In the genomic region with DNA sequence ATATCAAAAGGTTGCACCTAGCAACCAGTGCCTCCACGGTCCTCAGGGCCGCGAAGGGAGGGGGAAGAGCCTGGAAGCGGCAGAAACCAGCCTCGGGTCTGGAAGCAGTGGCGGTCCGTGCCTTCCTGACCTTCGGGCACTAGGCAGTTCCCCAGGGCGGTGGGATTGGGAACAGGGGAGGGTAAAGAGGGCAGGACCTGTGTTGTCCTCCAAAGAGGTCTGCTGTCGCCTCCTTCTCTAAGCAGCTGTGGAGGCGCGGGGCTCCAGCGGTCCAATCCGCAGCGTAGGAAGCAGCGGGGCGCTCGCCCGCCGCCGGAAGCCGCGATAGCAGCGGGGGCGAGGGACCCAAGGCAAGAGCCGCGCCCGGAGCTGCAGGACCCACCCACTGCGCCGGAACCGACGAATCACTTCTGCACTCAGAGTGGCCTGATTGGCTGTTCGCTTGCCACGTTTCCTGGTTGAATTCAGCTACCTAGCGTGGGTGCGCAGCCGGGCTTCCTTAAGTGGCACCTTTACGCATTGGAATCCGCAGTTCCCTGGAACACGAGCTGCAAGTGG, we compare ENCODE assay signal across 7 mouse cellular contexts. TPM values are rescaled to one million over a fixed set of nuclear protein-coding genes. Genes with fewer than 3 reads are reported as not detected.
DNase-seq lines count a peak whose midpoint lies in the region; ATAC-seq and TF ChIP-seq lines count a peak whose summit lies in the region.

A gene (minus strand): TSS at position 384 of the 558 bp plus-strand sequence.

- no peaks in the 10 kb centered on the region for H3K9me3 ChIP-seq in embryonic facial prominence, embryonic 10.5 days
- no peaks in the 10 kb centered on the region for H3K9me3 ChIP-seq in intestine, postnatal 0 days (ENCODE audit: control insufficient read depth)
- H3K9me3 ChIP-seq in midbrain, embryonic 12.5 days: no peaks in the 10 kb centered on the region

- TF ChIP-seq CTCF in intestine, postnatal 0 days (IDR thresholded peaks at IDR 0.05; ENCODE audit: low read depth): no peak
- TF ChIP-seq CTCF in small intestine, adult 2 months (IDR thresholded peaks at IDR 0.05; ENCODE audit: extremely low read depth, insufficient read length, insufficient replicate concordance, low read depth, low read length): no peak

- peak within 1 kb of the TSS; percentile 31 for H3K9ac ChIP-seq in intestine, postnatal 0 days (ENCODE audit: low read depth, low read length)
- peak within 1 kb of the TSS; percentile 60 for H3K9ac ChIP-seq in midbrain, embryonic 12.5 days (replicated peaks)

- peak within 1 kb of the TSS; percentile 72 for H3K4me3 ChIP-seq in embryonic facial prominence, embryonic 10.5 days
- H3K4me3 ChIP-seq in intestine, postnatal 0 days (ENCODE audit: low read depth, low read length): peak within 1 kb of the TSS; percentile 55
- peak within 1 kb of the TSS; percentile 58 for H3K4me3 ChIP-seq in midbrain, embryonic 12.5 days
- peak within 1 kb of the TSS; percentile 87 for H3K4me3 ChIP-seq in small intestine, adult 2 months (ENCODE audit: low read depth, low read length)

- TF ChIP-seq POLR2A in small intestine, adult 2 months (IDR thresholded peaks at IDR 0.05; ENCODE audit: low read depth, low read length): peak; percentile 26; the same call in 1 of the 2 replicates

- H3K4me2 ChIP-seq in intestine, postnatal 0 days (replicated peaks; ENCODE audit: low read depth): peak within 1 kb of the TSS; percentile 72
- H3K4me2 ChIP-seq in midbrain, embryonic 12.5 days (replicated peaks): peak within 1 kb of the TSS; percentile 56

- peak; percentile 99 for ATAC-seq in intestine, postnatal 0 days
- ATAC-seq in midbrain, embryonic 12.5 days (ENCODE audit: low FRiP score, low read depth): peak; percentile 100

- H3K4me1 ChIP-seq in embryonic facial prominence, embryonic 10.5 days: peaks cover 8% of the 10 kb centered on the region
- H3K4me1 ChIP-seq in intestine, postnatal 0 days (replicated peaks; ENCODE audit: control insufficient read depth, insufficient read depth, low read length): no peaks in the 10 kb centered on the region
- H3K4me1 ChIP-seq in midbrain, embryonic 12.5 days: no peaks in the 10 kb centered on the region
- H3K4me1 ChIP-seq in small intestine, adult 2 months (ENCODE audit: control insufficient read depth, insufficient read depth, insufficient read length, low read length): no peaks in the 10 kb centered on the region

- H3K27ac ChIP-seq in embryonic facial prominence, embryonic 10.5 days (replicated peaks): peak within 1 kb of the TSS; percentile 89
- no peak within 1 kb of the TSS for H3K27ac ChIP-seq in intestine, postnatal 0 days (ENCODE audit: low read depth, low read length)
- peak within 1 kb of the TSS; percentile 52 for H3K27ac ChIP-seq in midbrain, embryonic 12.5 days (replicated peaks)
- H3K27ac ChIP-seq in small intestine, adult 2 months (ENCODE audit: insufficient read depth, low read depth, low read length): peak within 1 kb of the TSS; percentile 25

- DNase-seq in adrenal gland, postnatal 10 days: peak; percentile 93
- DNase-seq in embryonic facial prominence, embryonic 10.5 days (ENCODE audit: low spot score): peak; percentile 95
- DNase-seq in gonadal fat pad, adult 2 months (ENCODE audit: low read depth): peak; percentile 63
- peak; percentile 84 for DNase-seq in left cerebral cortex, postnatal 4 days

- under 1% methylated on average over 40 of the region's 40 CpGs for WGBS in embryonic facial prominence, embryonic 10.5 days
- WGBS in intestine, postnatal 0 days: under 1% methylated on average over 39 of the region's 40 CpGs
- WGBS in midbrain, embryonic 12.5 days: under 1% methylated on average over 40 of the region's 40 CpGs
- under 1% methylated on average over 39 of the region's 40 CpGs for WGBS in small intestine, adult 2 months

- no peaks in the 10 kb centered on the region for H3K36me3 ChIP-seq in embryonic facial prominence, embryonic 10.5 days (replicated peaks)
- no peaks in the 10 kb centered on the region for H3K36me3 ChIP-seq in intestine, postnatal 0 days (ENCODE audit: control insufficient read depth, insufficient read depth)
- no peaks in the 10 kb centered on the region for H3K36me3 ChIP-seq in midbrain, embryonic 12.5 days
- H3K36me3 ChIP-seq in small intestine, adult 2 months (ENCODE audit: control insufficient read depth, insufficient read depth, low read length): no peaks in the 10 kb centered on the region

- intact Hi-C loops in left cerebral cortex, postnatal 4 days (cut with DNase I): no loop called here

- no peaks in the 10 kb centered on the region for H3K27me3 ChIP-seq in embryonic facial prominence, embryonic 10.5 days (replicated peaks; ENCODE audit: low read depth, poor library complexity, severe bottlenecking)
- no peaks in the 10 kb centered on the region for H3K27me3 ChIP-seq in intestine, postnatal 0 days (replicated peaks; ENCODE audit: control insufficient read depth, insufficient read depth, low read length)
- no peaks in the 10 kb centered on the region for H3K27me3 ChIP-seq in midbrain, embryonic 12.5 days
- H3K27me3 ChIP-seq in small intestine, adult 2 months (ENCODE audit: control insufficient read depth, insufficient read depth, low read length): no peaks in the 10 kb centered on the region

RNA-seq across cellular contexts. Expression of the gene that starts here (rescaled TPM):
- total RNA-seq in adrenal gland, postnatal 10 days (2021): 10 to 100 TPM in 1 of 2 experiments, 1 to 10 TPM in 1; 6.1 to 14.3 TPM
- polyA plus RNA-seq in embryonic facial prominence, embryonic 10.5 days (2016; fragmentation: Nextera tagmentation; extraction: Ambion mirVana): 10.9 and 13.2 TPM in 2 replicates
- 37.4 and 42.2 TPM in 2 replicates for polyA plus RNA-seq in gonadal fat pad, adult 2 months (2012; rRNA removed)
- 3.6 and 4.3 TPM in 2 replicates for polyA plus RNA-seq in intestine, postnatal 0 days (2015; fragmentation: Nextera tagmentation; extraction: Ambion mirVana)
- total RNA-seq in left cerebral cortex, postnatal 4 days (2021): 1 to 10 TPM; 5.9 to 6.1 TPM
- 9.5 and 9.6 TPM in 2 replicates for polyA plus RNA-seq in midbrain, embryonic 12.5 days (2016; fragmentation: Nextera tagmentation; extraction: Ambion mirVana)
- 1.7 and 2.2 TPM in 2 replicates for polyA plus RNA-seq in small intestine, adult 2 months (2012; rRNA removed)
